Mouse (Mus musculus): ENCODE measurements at regions not wholly inside any gene's neighbourhood (a gene's known extent, or its start where the extent isn't known, plus 50 kb on each side); places are given as distances from the start of the nearest gene placed in this dataset.

GRCm38 (mm10) chr12:117417991-117418390, 98.3 kb upstream of the Rapgef5 start:
- H3K27ac ChIP-seq = no peak overlapping the region
- H3K4me3 ChIP-seq = no peak overlapping the region
- H3K36me3 ChIP-seq = no peaks in the 10 kb centered on the region
- H3K9me3 ChIP-seq = no peaks in the 10 kb centered on the region
- H3K4me1 ChIP-seq = peaks cover 3% of the 10 kb centered on the region; the same call in 1 of the 2 replicates
- 79% methylated on average over 4 of the region's 4 CpGs for WGBS
- H3K27me3 ChIP-seq (ENCODE audit: insufficient read depth, poor library complexity, severe bottlenecking) = no peaks in the 10 kb centered on the region
- no peak for DNase-seq (ENCODE audit: low spot score)

DNA sequence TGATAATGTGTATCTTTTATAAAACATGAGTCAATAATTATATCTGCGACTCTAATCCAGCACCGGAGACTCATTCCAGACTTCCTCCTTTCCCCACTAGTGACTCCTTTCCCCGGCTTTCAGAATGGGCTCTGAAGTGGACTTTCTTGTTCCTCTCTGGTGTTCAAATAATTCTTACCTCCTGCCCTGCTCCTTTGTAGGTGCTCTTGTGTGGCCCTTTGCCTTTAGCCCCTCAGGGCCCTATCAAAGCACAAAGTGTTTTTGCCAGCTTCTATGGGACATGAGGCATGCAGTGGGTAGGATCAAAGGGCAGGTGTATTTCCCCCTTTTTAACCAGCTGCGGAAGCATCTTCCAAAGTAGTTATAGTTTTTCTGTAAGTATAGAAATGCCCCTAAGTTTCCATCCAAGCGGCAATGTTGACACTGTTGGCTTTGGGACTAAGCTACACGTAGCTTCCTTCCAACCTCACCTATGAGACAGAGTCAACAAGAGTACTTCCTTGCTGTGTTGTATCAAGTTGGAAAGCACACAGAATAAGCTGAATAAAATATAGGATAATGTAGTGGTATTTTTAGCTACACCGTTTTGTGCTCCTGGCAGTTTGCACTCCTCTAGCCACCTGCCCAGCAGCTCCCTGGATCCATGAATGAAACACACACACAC, 93.8 kb upstream of the Rapgef5 start:
- DNase-seq (ENCODE audit: low spot score) = no peak
- no peaks in the 10 kb centered on the region for H3K36me3 ChIP-seq
- H3K4me3 ChIP-seq = no peak overlapping the region
- WGBS = 86% methylated on average over 7 of the region's 7 CpGs
- H3K27ac ChIP-seq = no peak overlapping the region
- no peaks in the 10 kb centered on the region for H3K9me3 ChIP-seq
- no peaks in the 10 kb centered on the region for H3K27me3 ChIP-seq (ENCODE audit: insufficient read depth, poor library complexity, severe bottlenecking)
- no peaks in the 10 kb centered on the region for H3K4me1 ChIP-seq

- H3K27ac ChIP-seq = no peak overlapping the region
- H3K27me3 ChIP-seq (ENCODE audit: insufficient read depth, poor library complexity, severe bottlenecking) = no peaks in the 10 kb centered on the region
- no peaks in the 10 kb centered on the region for H3K9me3 ChIP-seq
- no peak for DNase-seq (ENCODE audit: low spot score)
- no peaks in the 10 kb centered on the region for H3K36me3 ChIP-seq
- H3K4me1 ChIP-seq = no peaks in the 10 kb centered on the region
- 65% methylated on average over 9 of the region's 9 CpGs for WGBS
- H3K4me3 ChIP-seq = no peak overlapping the region
These were observed 90.8 kb upstream of the Rapgef5 start for GRCm38 (mm10) chr12:117425363-117426031.

DNA sequence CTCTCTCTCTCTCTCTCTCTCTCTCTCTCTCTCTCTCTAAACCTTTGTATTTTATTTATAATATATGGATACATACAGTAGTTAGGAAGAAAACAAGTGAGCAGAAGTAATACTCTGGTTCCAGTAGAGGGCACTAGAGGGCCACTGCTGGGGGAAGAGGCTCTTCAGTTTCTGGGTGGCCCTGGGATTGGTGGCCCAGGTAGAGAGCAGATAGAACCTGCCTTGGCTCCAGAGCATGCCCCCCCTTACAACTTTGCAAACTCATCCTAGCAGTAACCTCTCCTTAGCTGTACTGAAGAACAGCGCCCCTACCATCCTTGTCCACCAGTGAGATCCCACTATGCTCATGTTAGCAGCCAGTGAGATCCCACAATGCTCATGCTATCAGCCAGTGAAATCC, 88.8 kb upstream of the Rapgef5 start:
- H3K4me1 ChIP-seq = no peaks in the 10 kb centered on the region
- no peak for DNase-seq (ENCODE audit: low spot score)
- H3K27ac ChIP-seq = no peak overlapping the region
- H3K36me3 ChIP-seq = no peaks in the 10 kb centered on the region
- H3K4me3 ChIP-seq = no peak overlapping the region
- 32% methylated on average over 1 of the region's 1 CpGs for WGBS
- H3K27me3 ChIP-seq (ENCODE audit: insufficient read depth, poor library complexity, severe bottlenecking) = no peaks in the 10 kb centered on the region
- H3K9me3 ChIP-seq = no peaks in the 10 kb centered on the region

DNA sequence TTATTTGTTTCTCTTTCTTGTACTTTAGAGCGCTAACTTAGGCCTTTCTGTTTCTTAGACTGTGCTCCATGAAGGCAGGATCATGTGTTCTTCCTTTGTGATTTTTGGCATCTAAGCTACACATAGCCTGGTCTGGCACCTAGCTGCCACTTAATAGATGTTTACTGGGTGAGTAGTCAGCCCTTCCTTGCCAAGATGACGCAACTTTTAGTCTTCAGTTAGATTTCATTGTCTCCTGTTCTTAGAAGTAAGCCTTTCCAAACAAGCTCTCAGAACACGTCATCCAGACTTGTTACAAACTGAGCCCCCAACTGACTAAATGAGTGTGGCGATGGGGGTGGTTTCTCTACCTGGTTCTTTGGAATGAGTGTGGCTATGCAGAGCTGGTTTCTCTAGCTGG, 85.4 kb upstream of the Rapgef5 start:
- no peak overlapping the region for H3K4me3 ChIP-seq
- H3K36me3 ChIP-seq = no peaks in the 10 kb centered on the region
- H3K27ac ChIP-seq = no peak overlapping the region
- WGBS = 86% methylated on average over 4 of the region's 4 CpGs
- H3K27me3 ChIP-seq (ENCODE audit: insufficient read depth, poor library complexity, severe bottlenecking) = no peaks in the 10 kb centered on the region
- no peak for DNase-seq (ENCODE audit: low spot score)
- H3K9me3 ChIP-seq = no peaks in the 10 kb centered on the region
- peaks cover 7% of the 10 kb centered on the region; the same call in 1 of the 2 replicates for H3K4me1 ChIP-seq

DNA sequence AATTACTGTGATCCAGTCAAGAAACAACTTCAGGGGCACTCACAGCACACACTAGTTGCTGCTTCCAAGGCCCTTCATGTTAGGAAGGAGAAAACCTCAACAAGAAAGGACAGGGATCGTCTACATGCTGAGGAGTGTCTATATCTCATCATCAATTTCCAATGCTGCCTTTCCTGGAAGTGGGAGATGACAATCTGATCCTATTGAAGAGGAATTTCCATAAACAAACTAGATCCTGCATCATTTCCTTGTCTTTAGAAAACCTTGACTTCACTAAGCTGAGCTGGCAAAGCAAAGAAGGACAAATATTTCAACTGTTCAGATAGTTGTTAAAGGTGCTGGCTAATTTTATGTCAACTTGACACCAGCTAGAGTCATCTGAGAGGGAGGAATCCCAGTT, 83.5 kb upstream of the Rapgef5 start:
- 66% methylated on average over 1 of the region's 1 CpGs for WGBS
- Histone ChIP-seq H3K27me3 (ENCODE audit: insufficient read depth, poor library complexity, severe bottlenecking) (no peaks in the 10 kb centered on the region), H3K9me3 (no peaks in the 10 kb centered on the region), H3K4me1 (peaks cover 7% of the 10 kb centered on the region; the same call in 1 of the 2 replicates), H3K4me3 (no peak overlapping the region), H3K27ac (no peak overlapping the region), H3K36me3 (no peaks in the 10 kb centered on the region)
- DNase-seq (ENCODE audit: low spot score) = no peak

DNA sequence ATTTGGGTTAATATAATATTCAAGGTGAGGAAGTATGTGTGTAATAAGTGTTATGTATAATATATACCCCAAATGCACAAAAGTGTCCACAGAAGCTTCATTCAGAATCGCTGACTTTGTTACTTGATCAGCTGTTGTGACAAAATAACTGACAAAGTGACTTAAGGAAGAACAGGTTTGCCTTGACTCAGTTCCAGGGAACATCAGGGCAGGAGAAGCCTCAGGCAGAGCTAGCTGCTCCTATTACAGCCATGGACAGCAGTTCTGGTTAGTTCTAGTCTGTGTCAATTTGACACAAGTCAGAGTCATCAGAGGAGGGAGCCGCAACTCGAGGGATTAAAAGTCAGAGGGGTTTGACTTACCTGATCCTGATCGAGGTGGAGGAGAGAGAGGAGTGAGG, 79.3 kb upstream of the Rapgef5 start:
- Histone ChIP-seq H3K9me3 (no peaks in the 10 kb centered on the region), H3K27me3 (ENCODE audit: insufficient read depth, poor library complexity, severe bottlenecking) (no peaks in the 10 kb centered on the region), H3K4me3 (no peak overlapping the region), H3K36me3 (no peaks in the 10 kb centered on the region), H3K4me1 (peaks cover 7% of the 10 kb centered on the region; the same call in 1 of the 2 replicates), H3K27ac (no peak overlapping the region)
- WGBS = 66% methylated on average over 4 of the region's 4 CpGs
- no peak for DNase-seq (ENCODE audit: low spot score)

DNA sequence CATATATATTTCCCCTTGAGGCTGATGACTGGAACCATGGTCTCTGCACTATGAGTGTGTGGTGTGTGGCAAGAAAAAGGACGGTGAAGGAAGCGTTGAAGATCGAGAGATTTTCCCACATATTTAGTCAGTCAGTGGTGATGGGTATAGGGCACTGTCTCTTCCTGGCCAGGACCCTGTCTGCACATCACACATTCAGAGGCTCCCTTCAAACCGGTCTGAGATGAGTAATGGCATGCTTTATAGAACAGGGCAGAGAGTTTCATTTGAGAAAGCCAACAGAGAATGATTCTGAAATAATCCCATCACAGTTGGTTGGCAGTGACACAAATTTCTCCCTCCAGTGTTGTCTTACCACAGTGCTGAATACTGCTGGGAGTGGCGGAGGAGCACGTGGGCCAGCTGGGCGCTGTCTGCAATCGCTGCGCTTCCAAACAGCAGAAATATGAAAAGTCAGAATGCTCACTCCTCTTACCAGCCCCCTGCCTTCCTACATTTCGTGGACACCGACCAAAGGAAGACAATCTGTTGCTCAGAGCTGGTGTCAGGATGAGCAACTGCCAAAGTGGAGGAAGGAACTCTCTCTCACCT, 77.2 kb upstream of the Rapgef5 start:
- no peaks in the 10 kb centered on the region for H3K27me3 ChIP-seq (ENCODE audit: insufficient read depth, poor library complexity, severe bottlenecking)
- no peak overlapping the region for H3K4me3 ChIP-seq
- H3K36me3 ChIP-seq = no peaks in the 10 kb centered on the region
- 71% methylated on average over 11 of the region's 11 CpGs for WGBS
- peaks cover 4% of the 10 kb centered on the region; the same call in 1 of the 2 replicates for H3K4me1 ChIP-seq
- no peaks in the 10 kb centered on the region for H3K9me3 ChIP-seq
- H3K27ac ChIP-seq = no peak overlapping the region
- DNase-seq (ENCODE audit: low spot score) = no peak

DNA sequence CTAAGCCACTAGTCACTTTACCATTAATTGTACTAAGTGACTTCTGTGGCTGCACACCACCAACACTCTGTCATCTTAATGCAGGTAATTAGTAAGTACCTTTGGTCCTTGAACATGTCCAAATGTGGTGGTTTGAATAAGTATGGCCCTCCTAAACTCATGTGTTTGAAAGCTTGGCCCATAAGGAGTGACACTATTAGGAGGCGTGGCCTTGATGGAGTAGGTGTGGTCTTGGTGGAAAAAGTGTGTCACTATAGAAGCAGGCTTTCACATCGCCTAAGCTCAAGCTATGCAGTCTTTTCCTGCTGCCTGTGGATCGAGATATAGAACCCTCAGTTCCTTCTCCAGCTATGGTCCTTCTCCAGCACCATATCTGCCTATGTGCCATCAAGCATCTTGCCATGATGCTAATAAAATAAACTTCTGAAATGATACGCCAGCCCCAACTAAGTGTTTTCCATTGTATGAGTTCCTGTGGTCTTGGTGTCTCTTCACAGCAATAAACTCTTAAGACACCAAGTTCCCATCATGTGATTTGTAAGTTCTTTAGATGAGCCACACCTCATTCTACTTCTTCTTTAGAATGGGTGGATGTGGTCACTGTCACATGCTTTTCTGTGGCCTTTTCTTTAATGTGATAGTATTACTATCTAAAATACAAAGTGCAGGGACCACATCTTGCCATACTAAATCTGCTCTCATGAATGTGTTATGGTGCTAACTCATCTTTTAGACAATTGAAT, 71.9 kb upstream of the Rapgef5 start:
- no peak overlapping the region for H3K4me3 ChIP-seq
- H3K27me3 ChIP-seq (ENCODE audit: insufficient read depth, poor library complexity, severe bottlenecking) = no peaks in the 10 kb centered on the region
- H3K9me3 ChIP-seq = no peaks in the 10 kb centered on the region
- H3K27ac ChIP-seq = no peak overlapping the region
- no peak for DNase-seq (ENCODE audit: low spot score)
- H3K4me1 ChIP-seq = peaks cover 22% of the 10 kb centered on the region
- 69% methylated on average over 4 of the region's 4 CpGs for WGBS
- H3K36me3 ChIP-seq = no peaks in the 10 kb centered on the region

- Histone ChIP-seq H3K4me3 (peak overlapping the region; percentile 45), H3K27ac (peak overlapping the region; percentile 83)
These were observed 69.1 kb upstream of the Rapgef5 start for GRCm38 (mm10) chr12:117447223-117447622.

DNA sequence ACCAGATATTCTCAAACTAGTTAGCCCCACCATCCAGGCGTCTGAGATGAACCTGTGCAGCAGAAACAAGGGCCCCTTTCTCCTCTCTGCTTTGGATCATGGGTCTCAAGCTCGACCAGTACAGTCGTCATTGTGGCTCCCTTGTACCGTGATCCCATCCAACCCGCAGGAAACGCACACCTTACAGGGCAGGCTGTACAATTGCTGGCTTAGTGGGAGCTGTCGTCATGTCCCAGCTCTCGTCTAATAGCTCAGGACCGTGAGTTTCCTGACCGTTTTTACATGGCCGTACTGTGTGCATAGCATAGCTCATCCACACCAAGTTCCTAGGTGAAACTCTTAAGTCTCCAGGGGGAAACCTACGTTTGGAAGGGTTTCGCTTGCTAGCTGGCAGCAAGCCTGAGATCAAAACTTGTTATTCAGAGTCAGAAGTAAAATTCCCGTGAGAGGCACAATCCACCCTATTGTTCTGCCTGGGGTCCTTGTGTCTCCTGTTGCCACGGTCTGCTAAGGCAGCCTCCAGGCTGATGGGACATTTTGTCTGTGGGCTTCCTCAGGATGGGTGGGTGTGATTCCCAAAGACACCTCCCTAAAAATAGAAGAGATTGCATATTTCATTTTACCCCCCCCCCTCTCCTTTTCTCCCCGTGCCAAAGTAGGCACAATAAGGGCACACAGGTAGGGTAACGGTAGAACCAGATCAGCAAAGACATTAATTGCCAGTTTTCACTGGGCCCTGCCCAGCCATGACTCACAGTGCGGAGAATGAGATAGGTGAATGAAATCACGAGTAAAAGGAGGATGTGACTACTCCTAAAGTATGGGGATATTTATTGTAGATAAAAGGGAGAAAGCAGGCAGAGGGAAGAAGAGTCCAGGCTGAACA, 68.2 kb upstream of the Rapgef5 start:
- Histone ChIP-seq H3K36me3 (no peaks in the 10 kb centered on the region), H3K27ac (peak overlapping the region; percentile 83), H3K27me3 (ENCODE audit: insufficient read depth, poor library complexity, severe bottlenecking) (no peaks in the 10 kb centered on the region), H3K9me3 (no peaks in the 10 kb centered on the region), H3K4me1 (peaks cover 30% of the 10 kb centered on the region), H3K4me3 (no peak overlapping the region; the same call in 1 of the 2 replicates)
- 61% methylated on average over 19 of the region's 19 CpGs for WGBS
- no peak for DNase-seq (ENCODE audit: low spot score)

More at GRCm38 (mm10) chr12:117447223-117447622, 69.1 kb upstream of the Rapgef5 start:
- peaks cover 30% of the 10 kb centered on the region for H3K4me1 ChIP-seq
- H3K36me3 ChIP-seq = no peaks in the 10 kb centered on the region
- no peak for DNase-seq (ENCODE audit: low spot score)
- 10% methylated on average over 10 of the region's 10 CpGs for WGBS
- H3K9me3 ChIP-seq = no peaks in the 10 kb centered on the region
- H3K27me3 ChIP-seq (ENCODE audit: insufficient read depth, poor library complexity, severe bottlenecking) = no peaks in the 10 kb centered on the region

GRCm38 (mm10) chr12:117449080-117449479, 67.2 kb upstream of the Rapgef5 start:
- Histone ChIP-seq H3K27me3 (ENCODE audit: insufficient read depth, poor library complexity, severe bottlenecking) (no peaks in the 10 kb centered on the region), H3K4me1 (peaks cover 30% of the 10 kb centered on the region), H3K9me3 (no peaks in the 10 kb centered on the region), H3K27ac (no peak overlapping the region), H3K36me3 (no peaks in the 10 kb centered on the region), H3K4me3 (no peak overlapping the region)
- 87% methylated on average over 2 of the region's 2 CpGs for WGBS
- no peak for DNase-seq (ENCODE audit: low spot score)

Measured in heart, embryonic 10.5 days (tissue).